ENCODE assay signal across 13 mouse cellular contexts in the genomic region with DNA sequence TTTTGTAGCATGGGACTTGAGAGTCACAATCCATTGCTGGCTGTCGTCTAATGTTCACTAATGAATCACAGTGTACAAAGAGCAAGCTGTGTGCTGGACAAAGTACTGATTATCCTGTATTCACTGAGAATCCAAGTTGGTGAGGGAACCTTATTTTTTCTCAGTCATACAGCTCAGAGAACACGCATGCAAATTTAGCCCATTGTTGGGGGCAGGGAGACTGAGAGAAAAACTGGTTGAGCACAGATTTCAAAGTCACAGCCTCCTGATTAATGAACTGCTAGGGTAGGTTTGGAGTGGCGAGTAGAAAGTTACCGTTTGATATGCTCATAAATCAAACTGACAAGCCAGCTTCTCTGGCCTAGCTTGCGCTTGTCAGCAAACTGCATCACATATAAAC.
DNase-seq lines count a peak whose midpoint lies in the region; ATAC-seq and TF ChIP-seq lines count a peak whose summit lies in the region.
"Had no signal": no experiment of that assay in that cellular context is flagged by ENCODE, and none has a peak within 500 bp of the region (broad histone marks: within the 10 kb centered on the region; RNA-seq: fewer than 3 reads in every experiment).

No protein-coding gene starts in this region.

- no peaks in the 10 kb centered on the region for H3K36me3 ChIP-seq in CH12.LX (replicated peaks in 1 of 2; ENCODE audit: control insufficient read depth in 1 of 2, insufficient read depth in 1 of 2, low read length in 1 of 2)
- H3K36me3 ChIP-seq in hindbrain, embryonic 10.5 days: 0 out of 2 replicates have a peak, but pooled peaks cover 3% of the 10 kb centered on the region
- no peaks in the 10 kb centered on the region for H3K36me3 ChIP-seq in kidney, embryonic 15.5 days

- no peak overlapping the region for H3K27ac ChIP-seq in CH12.LX (ENCODE audit: insufficient read depth, low read depth)
- H3K27ac ChIP-seq in hindbrain, embryonic 10.5 days: 0 out of 2 replicates have a peak overlapping the region, but pooled peaks have one; percentile 46
- H3K27ac ChIP-seq in kidney, embryonic 15.5 days: no peak overlapping the region
- no peak overlapping the region for H3K27ac ChIP-seq in layer of hippocampus, adult 2 months

- no peak for TF ChIP-seq POLR2A in CH12.LX (IDR thresholded peaks at IDR 0.05; ENCODE audit: low read depth, low read length)

- 58% methylated on average over 5 of the region's 5 CpGs for WGBS in hindbrain, embryonic 10.5 days
- 39% methylated on average over 5 of the region's 5 CpGs for WGBS in kidney, embryonic 15.5 days

- no peak for TF ChIP-seq RAD21 in CH12.LX (IDR thresholded peaks at IDR 0.05; ENCODE audit: low read depth, low read length)

- no peak overlapping the region for H3K4me3 ChIP-seq in CH12.LX (replicated peaks in 1 of 3; ENCODE audit: low read depth in 2 of 3, low read length in 2 of 3, poor library complexity in 1 of 3)
- H3K4me3 ChIP-seq in hindbrain, embryonic 10.5 days: no peak overlapping the region
- no peak overlapping the region for H3K4me3 ChIP-seq in kidney, embryonic 15.5 days (replicated peaks)
- H3K4me3 ChIP-seq in layer of hippocampus, adult 2 months: no peak overlapping the region

- no peaks in the 10 kb centered on the region for H3K9me3 ChIP-seq in CH12.LX (replicated peaks; ENCODE audit: low read length)
- no peaks in the 10 kb centered on the region for H3K9me3 ChIP-seq in hindbrain, embryonic 10.5 days
- H3K9me3 ChIP-seq in kidney, embryonic 15.5 days (replicated peaks): no peaks in the 10 kb centered on the region

- in situ Hi-C loops in CH12.LX (cut with MboI; ENCODE audit: low pct_ligation_motif_present, low pct_unique_long_range_greater_than_20kb, low sequenced_read_pairs): no loop called here

- dilution Hi-C loops in CH12.LX (cut with MboI; ENCODE audit: extremely low pct_ligation_motif_present, extremely low pct_unique_long_range_greater_than_20kb, low sequenced_read_pairs): no loop called here

- peak; percentile 46; the same call in 1 of the 2 replicates for ATAC-seq in kidney, embryonic 15.5 days (replicated peaks; ENCODE audit: low FRiP score)

- no peaks in the 10 kb centered on the region for H3K27me3 ChIP-seq in CH12.LX (replicated peaks)
- H3K27me3 ChIP-seq in hindbrain, embryonic 10.5 days (ENCODE audit: insufficient read depth, poor library complexity, severe bottlenecking): no peaks in the 10 kb centered on the region
- no peaks in the 10 kb centered on the region for H3K27me3 ChIP-seq in kidney, embryonic 15.5 days

- TF ChIP-seq EP300 in CH12.LX (IDR thresholded peaks at IDR 0.05; ENCODE audit: low read length): no peak

- 0 out of 2 replicates have a peak overlapping the region, but pooled peaks have one; percentile 25 for H3K4me2 ChIP-seq in CH12.LX (ENCODE audit: insufficient read depth, low read depth, poor library complexity, severe bottlenecking)
- no peak overlapping the region for H3K4me2 ChIP-seq in kidney, embryonic 15.5 days

- peak; percentile 7 for DNase-seq in CH12.LX (ENCODE audit: extremely low read depth)
- peak; percentile 49 for DNase-seq in embryo, embryonic 11 days
- DNase-seq in hindbrain, embryonic 10.5 days (ENCODE audit: low spot score): peak; percentile 8
- DNase-seq in left cerebral cortex, postnatal 14 days (ENCODE audit: low spot score in 2 of 2): no peak
- no peak for DNase-seq in layer of hippocampus, postnatal 10 days (ENCODE audit: low spot score in 2 of 2)
- no peak for DNase-seq in layer of hippocampus, adult 2 months (ENCODE audit: low spot score in 2 of 2)
- DNase-seq in heart, postnatal 4 days: no peak
- DNase-seq: cerebellum, adult 9-10 months; heart, adult 18-20 months; liver; lung, postnatal 36 days; right cerebral cortex, postnatal 25 days had no signal

- no peak for TF ChIP-seq CTCF in CH12.LX (conservative IDR thresholded peaks at IDR 0.05 in 1 of 2, IDR thresholded peaks at IDR 0.05 in 1 of 2; ENCODE audit: low read depth in 2 of 2, low read length in 2 of 2)
- TF ChIP-seq CTCF in layer of hippocampus, adult 2 months (conservative IDR thresholded peaks at IDR 0.05): no peak

- no peak overlapping the region for H3K9ac ChIP-seq in CH12.LX (ENCODE audit: insufficient read depth, low read depth)
- H3K9ac ChIP-seq in kidney, embryonic 15.5 days: no peak overlapping the region

- H3K79me2 ChIP-seq in CH12.LX (replicated peaks; ENCODE audit: control insufficient read depth, extremely low read depth, insufficient read depth, poor library complexity, severe bottlenecking): no peaks in the 10 kb centered on the region

- intact Hi-C loops in left cerebral cortex, postnatal 14 days (cut with DNase I): no loop called here

- peaks cover 6 to 10% of the 10 kb centered on the region in 2 experiments; a peak in 3 of 4 replicates for H3K4me1 ChIP-seq in CH12.LX (ENCODE audit: control insufficient read depth in 1 of 2, insufficient read depth in 2 of 2)
- H3K4me1 ChIP-seq in hindbrain, embryonic 10.5 days (replicated peaks): peaks cover 19% of the 10 kb centered on the region; the same call in 1 of the 2 replicates
- no peaks in the 10 kb centered on the region for H3K4me1 ChIP-seq in kidney, embryonic 15.5 days

TF ChIP-seq in CH12.LX, 34 proteins besides CTCF, POLR2A, EP300 and RAD21:
- TF ChIP-seq ETS1 (conservative IDR thresholded peaks at IDR 0.05; ENCODE audit: low read depth, low read length): no peak
- TF ChIP-seq SMC3 (IDR thresholded peaks at IDR 0.05; ENCODE audit: low read depth, low read length): no peak
- no peak for TF ChIP-seq GABPA (IDR thresholded peaks at IDR 0.05; ENCODE audit: insufficient replicate concordance, low read depth, low read length)
- TF ChIP-seq TCF12 (IDR thresholded peaks at IDR 0.05; ENCODE audit: low read depth, low read length): no peak
- no peak for TF ChIP-seq USF2 (conservative IDR thresholded peaks at IDR 0.05; ENCODE audit: low read depth, low read length)
- no peak for TF ChIP-seq MAX (IDR thresholded peaks at IDR 0.05; ENCODE audit: low read length)
- no peak for TF ChIP-seq HCFC1 (IDR thresholded peaks at IDR 0.05; ENCODE audit: low read depth, low read length)
- TF ChIP-seq MYC (IDR thresholded peaks at IDR 0.05; ENCODE audit: low read depth, low read length): no peak
- no peak for TF ChIP-seq MAFK (IDR thresholded peaks at IDR 0.05; ENCODE audit: insufficient replicate concordance, low read length)
- no peak for TF ChIP-seq JUND (conservative IDR thresholded peaks at IDR 0.05; ENCODE audit: low read depth, low read length)
- TF ChIP-seq ZNF384 (IDR thresholded peaks at IDR 0.05; ENCODE audit: low read depth, low read length): no peak
- TF ChIP-seq ZC3H11A (IDR thresholded peaks at IDR 0.05; ENCODE audit: low read depth, low read length): no peak
- no peak for TF ChIP-seq UBTF (IDR thresholded peaks at IDR 0.05; ENCODE audit: low read depth, low read length)
- no peak for TF ChIP-seq JUN (IDR thresholded peaks at IDR 0.05; ENCODE audit: insufficient read depth, low read depth, low read length)
- no peak for TF ChIP-seq MXI1 (IDR thresholded peaks at IDR 0.05; ENCODE audit: low read depth, low read length)
- TF ChIP-seq MAZ (IDR thresholded peaks at IDR 0.05; ENCODE audit: low read depth, low read length): no peak
- no peak for TF ChIP-seq MEF2A (IDR thresholded peaks at IDR 0.05; ENCODE audit: borderline replicate concordance, low read depth, low read length)
- TF ChIP-seq PAX5 (IDR thresholded peaks at IDR 0.05; ENCODE audit: low read length): no peak
- TF ChIP-seq E2F4 (IDR thresholded peaks at IDR 0.05; ENCODE audit: insufficient replicate concordance, low read depth, low read length): no peak
- no peak for TF ChIP-seq ELF1 (IDR thresholded peaks at IDR 0.05; ENCODE audit: low read depth, low read length)

Comparison
In these comparisons a context has a peak if more than half of its experiments do, and no peak if none do; other contexts are left out.
1. DNase-seq: peak in CH12.LX (single experiment), embryo, embryonic 11 days (single experiment) and hindbrain, embryonic 10.5 days (single experiment); none in left cerebral cortex, postnatal 14 days (0 of 2), layer of hippocampus, postnatal 10 days (0 of 2), layer of hippocampus, adult 2 months (0 of 2) and heart, postnatal 4 days (single experiment).